Mouse (Mus musculus) embryo, embryonic 11 days (tissue): ENCODE data around the gene Gm21748.
"Not testable (repeated sequence)": the region's sequence is repeated elsewhere in the genome, so short reads cannot be mapped to it uniquely, and the experiment has no call there.

Experiments used
- DNase-seq: peaks from one replicate; pipeline ENCODE4 v3.0.0-alpha.2; 2015

The Gm21748 gene

DNA sequence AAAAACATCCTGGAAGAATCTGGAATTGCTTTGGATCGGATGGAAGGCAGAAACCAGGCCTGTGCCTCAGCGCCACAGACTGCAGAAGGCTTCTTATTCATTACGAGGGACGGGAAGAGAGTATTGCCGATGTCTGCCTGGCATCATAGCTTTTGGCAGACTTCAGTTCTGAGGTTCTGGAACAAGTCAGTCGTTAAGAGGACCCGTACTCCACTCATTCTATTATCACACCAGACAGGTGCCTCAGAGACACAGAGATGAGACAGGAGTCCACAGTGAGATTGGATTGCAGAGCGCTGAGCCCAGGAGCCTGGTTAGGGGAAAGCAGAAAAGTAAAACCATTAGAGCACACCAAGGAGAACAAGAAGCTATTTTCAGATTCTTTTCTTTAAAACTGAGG lies at the start of gene Gm21748:
Gm21748 (minus strand) TSS at position 101 of the 400 bp plus-strand sequence.
- DNase-seq = not testable (repeated sequence)
